Mouse (Mus musculus) liver, postnatal 0 days (tissue): Measurements from ENCODE around the gene Med26. TPM values are rescaled to one million over a fixed set of nuclear protein-coding genes. Genes with fewer than 3 reads are reported as not detected.

Source experiments
- ATAC-seq: fragments of 200-750 bp; cut with Nextera tagmentation; 2 replicates; pipeline ENCODE4 v1.8.0; 2017; ENCODE audit warnings: mild to moderate bottlenecking, moderate library complexity
- DNase-seq: peaks from one replicate; pipeline ENCODE4 v3.0.0-alpha.2; 2016
- H3K27ac ChIP-seq: fragments of 300-500 bp; sonication (generic); 2 replicates; pipeline ENCODE4 v1.5.1; 2014; ENCODE audit warnings: antibody characterized with exemption, moderate library complexity, mild to moderate bottlenecking, low read depth
- H3K27me3 ChIP-seq: fragments of 300-500 bp; sonication (generic); 2 replicates; pipeline ENCODE4 v1.6.1; 2014; ENCODE audit warnings: low read length, control low read depth, mixed read lengths; ENCODE audit not compliant: insufficient read depth
- H3K36me3 ChIP-seq: fragments of 300-500 bp; sonication (generic); replicated peaks from 2 replicates; pipeline ENCODE4 v1.6.1; 2014; ENCODE audit warnings: mild to moderate bottlenecking, control low read depth, low read length, moderate library complexity, mixed read lengths; ENCODE audit not compliant: insufficient read depth
- H3K4me1 ChIP-seq: fragments of 300-500 bp; sonication (generic); 2 replicates; pipeline ENCODE4 v1.6.1; 2014; ENCODE audit warnings: antibody characterized with exemption, mild to moderate bottlenecking, control low read depth; ENCODE audit not compliant: insufficient read depth
- H3K4me2 ChIP-seq: fragments of 300-500 bp; sonication (generic); 2 replicates; pipeline ENCODE4 v1.6.1; 2014; ENCODE audit warnings: low read depth, mild to moderate bottlenecking, low read length, moderate library complexity, mixed read lengths
- H3K4me3 ChIP-seq: fragments of 300-500 bp; sonication (generic); 2 replicates; pipeline ENCODE4 v1.5.1; 2014; ENCODE audit warnings: low read depth, low read length
- H3K9ac ChIP-seq: fragments of 300-500 bp; sonication (generic); replicated peaks from 2 replicates; pipeline ENCODE4 v1.6.1; 2014; ENCODE audit warnings: mild to moderate bottlenecking, moderate library complexity
- H3K9me3 ChIP-seq: fragments of 300-500 bp; sonication (generic); 2 replicates; pipeline ENCODE4 v1.6.1; 2016; ENCODE audit warnings: mild to moderate bottlenecking, control low read depth, low read length, mixed read lengths
- CTCF ChIP-seq: sonication (generic); IDR thresholded peaks from 2 replicates; pipeline ENCODE4 v1.5.1; 2016; ENCODE audit warnings: antibody characterized with exemption, low read depth
- EP300 ChIP-seq: IDR thresholded peaks from 2 replicates; pipeline ENCODE4 v1.6.1; 2016; ENCODE audit warnings: antibody characterized with exemption, low read depth, mild to moderate bottlenecking
- WGBS: fragments of 180-500 bp; shearing (Covaris S2); extraction: QIAGEN DNeasy Blood & Tissue Kit; methylation state at CpG from one replicate; pipeline ENCODE4 v1.1.7; 2014; ENCODE audit not compliant: insufficient replicate concordance; 5-methylcytosine and 5-hydroxymethylcytosine counted together
- polyA plus RNA-seq: library from polyadenylated mRNA; unstranded; fragments of >200 nt; fragmentation: Nextera tagmentation; extraction: Ambion mirVana; gene quantifications from 2 replicates; pipeline ENCODE4 v1.2.1, GENCODE M21; 2015

Gene Med26
- polyA plus RNA-seq, 1 experiment from 2014 or later: 4.9 TPM

GRCm38 (mm10) chr8:72571611-72572473 lies 23.8 kb upstream of the Med26 start, which contains the start of gene Tmem38a:
Gene Tmem38a (plus strand): TSS chr8:72572055.
- TF ChIP-seq EP300: no peak
- no peak for TF ChIP-seq CTCF
- Histone ChIP-seq H3K9me3 (no peaks in the 10 kb centered on the region), H3K4me2 (peak within 1 kb of the TSS; percentile 92), H3K4me1 (peaks cover 20% of the 10 kb centered on the region), H3K9ac (peak within 1 kb of the TSS; percentile 81), H3K36me3 (peaks cover 31% of the 10 kb centered on the region), H3K27ac (peak within 1 kb of the TSS; percentile 97), H3K4me3 (peak within 1 kb of the TSS; percentile 67), H3K27me3 (no peaks in the 10 kb centered on the region)
- WGBS: under 1% methylated on average over 43 of the region's 45 CpGs
- no peak; the same call in 1 of the 2 replicates for ATAC-seq
- DNase-seq: peak; percentile 80

GRCm38 (mm10) chr8:72570633-72571610 lies 22.9 kb upstream of the Med26 start, which contains the start of gene Smim7:
Gene Smim7 (minus strand): TSS chr8:72571088.
- no peaks in the 10 kb centered on the region for H3K27me3 ChIP-seq
- H3K9ac ChIP-seq: peak within 1 kb of the TSS; percentile 81
- peak within 1 kb of the TSS; percentile 92 for H3K4me2 ChIP-seq
- peaks cover 20% of the 10 kb centered on the region for H3K4me1 ChIP-seq
- TF ChIP-seq EP300: no peak; the same call in 1 of the 2 replicates
- TF ChIP-seq CTCF: no peak
- no peaks in the 10 kb centered on the region for H3K9me3 ChIP-seq
- WGBS: under 1% methylated on average over 52 of the region's 52 CpGs
- ATAC-seq: peak; percentile 96
- peak; percentile 98 for DNase-seq
- H3K27ac ChIP-seq: peak within 1 kb of the TSS; percentile 97
- H3K36me3 ChIP-seq: peaks cover 40% of the 10 kb centered on the region
- peak within 1 kb of the TSS; percentile 67 for H3K4me3 ChIP-seq

GRCm38 (mm10) chr8:72565970-72566369 lies 17.9 kb upstream of the Med26 start:
- Histone ChIP-seq H3K4me2 (no peak overlapping the region), H3K27ac (no peak overlapping the region), H3K27me3 (no peaks in the 10 kb centered on the region), H3K4me3 (no peak overlapping the region), H3K4me1 (peaks cover 8% of the 10 kb centered on the region), H3K36me3 (peaks cover 54% of the 10 kb centered on the region), H3K9ac (no peak overlapping the region), H3K9me3 (no peaks in the 10 kb centered on the region)
- 84% methylated on average over 2 of the region's 2 CpGs for WGBS
- ATAC-seq (no peak), DNase-seq (no peak)
- no peak for TF ChIP-seq EP300

GRCm38 (mm10) chr8:72561111-72561689 lies 13.1 kb upstream of the Med26 start:
- peaks cover 20% of the 10 kb centered on the region for H3K36me3 ChIP-seq
- H3K27ac ChIP-seq: no peak overlapping the region
- WGBS: 82% methylated on average over 1 of the region's 1 CpGs
- no peak overlapping the region for H3K9ac ChIP-seq
- H3K27me3 ChIP-seq: no peaks in the 10 kb centered on the region
- TF ChIP-seq EP300: no peak
- no peak for TF ChIP-seq CTCF
- no peak overlapping the region for H3K4me2 ChIP-seq
- ATAC-seq (no peak), DNase-seq (no peak)
- H3K4me1 ChIP-seq: no peaks in the 10 kb centered on the region
- H3K9me3 ChIP-seq: no peaks in the 10 kb centered on the region
- H3K4me3 ChIP-seq: no peak overlapping the region

- H3K4me2 ChIP-seq: no peak overlapping the region
- 75% methylated on average over 4 of the region's 4 CpGs for WGBS
Observed at GRCm38 (mm10) chr8:72555770-72556169, 7.7 kb upstream of the Med26 start.

More at GRCm38 (mm10) chr8:72555770-72556169, 7.7 kb upstream of the Med26 start:
- Histone ChIP-seq H3K9me3 (no peaks in the 10 kb centered on the region), H3K4me3 (no peak overlapping the region), H3K27me3 (no peaks in the 10 kb centered on the region), H3K9ac (no peak overlapping the region), H3K4me1 (no peaks in the 10 kb centered on the region), H3K36me3 (0 out of 2 replicates have a peak, but pooled peaks cover 4% of the 10 kb centered on the region), H3K27ac (no peak overlapping the region)
- DNase-seq: no peak
- ATAC-seq: no peak
- no peak for TF ChIP-seq CTCF
- no peak for TF ChIP-seq EP300
